Mouse (Mus musculus) splenic B cell, adult 2 months (primary cell): ENCODE measurements around the gene Naa60.
A peak's percentile ranks its signal among the peaks of the same experiment; 100 is the strongest.

Experiments
- DNase-seq: peaks from one replicate; pipeline ENCODE4 v3.0.0-alpha.2; 2011; ENCODE audit warnings: low read depth, low spot score
- H3K27me3 ChIP-seq: 2 replicates; pipeline ENCODE4 v1.6.1; 2012; ENCODE audit warnings: mild to moderate bottlenecking, low read length, moderate library complexity, mixed read lengths; ENCODE audit not compliant: control insufficient read depth, poor library complexity, insufficient read depth, severe bottlenecking
- H3K36me3 ChIP-seq: 2 replicates; pipeline ENCODE4 v1.6.1; 2012; ENCODE audit warnings: mild to moderate bottlenecking, low read length, moderate library complexity, mixed read lengths; ENCODE audit not compliant: control insufficient read depth, poor library complexity, insufficient read depth, severe bottlenecking

The Naa60 gene

GRCm38 (mm10) chr16:3855776-3856175 lies 16.4 kb upstream of the Naa60 start:
- no peaks in the 10 kb centered on the region for H3K27me3 ChIP-seq
- DNase-seq = no peak
- no peaks in the 10 kb centered on the region for H3K36me3 ChIP-seq

- no peaks in the 10 kb centered on the region for H3K27me3 ChIP-seq
- H3K36me3 ChIP-seq = peaks cover 2% of the 10 kb centered on the region; the same call in 1 of the 2 replicates
- no peak for DNase-seq
These were observed 12.9 kb upstream of the Naa60 start for GRCm38 (mm10) chr16:3859254-3859653.

DNA sequence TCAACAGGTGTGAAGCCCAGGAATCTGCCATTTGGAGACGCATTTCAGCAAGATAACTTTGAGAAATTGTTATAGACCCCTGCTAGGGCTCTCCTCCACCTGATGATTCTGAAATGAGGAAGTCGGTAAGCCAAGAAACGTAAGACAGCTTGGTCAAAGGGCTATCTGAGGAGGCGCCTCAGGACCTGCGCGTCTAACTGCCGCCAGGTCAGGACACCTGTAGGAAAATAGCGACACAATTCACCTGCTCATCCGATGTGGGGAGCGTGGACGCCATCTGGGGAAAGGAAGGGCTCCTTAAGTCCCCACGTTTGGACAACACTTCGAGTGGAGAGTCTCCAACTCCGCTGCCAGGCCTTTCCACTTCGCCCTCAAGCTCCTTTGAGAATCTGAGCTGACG lies 360 bp upstream of the Naa60 start:
- DNase-seq = no peak
- Histone ChIP-seq H3K36me3 (peaks cover 8% of the 10 kb centered on the region), H3K27me3 (no peaks in the 10 kb centered on the region)

- H3K36me3 ChIP-seq = no peaks in the 10 kb centered on the region; the same call in 1 of the 2 replicates
- H3K27me3 ChIP-seq = no peaks in the 10 kb centered on the region
- DNase-seq = no peak
These were observed 4.2 kb downstream of the Naa60 start for GRCm38 (mm10) chr16:3876346-3876745.

GRCm38 (mm10) chr16:3884201-3885064 lies 12.3 kb downstream of the Naa60 start, which contains the start of the genes Zfp597 and Gm20695:
Gene Zfp597 (minus strand): TSS chr16:3884561.
Gene Gm20695 (plus strand): TSS chr16:3884648.
- peak; percentile 94 for DNase-seq
- no peaks in the 10 kb centered on the region for H3K36me3 ChIP-seq
- H3K27me3 ChIP-seq = no peaks in the 10 kb centered on the region

GRCm38 (mm10) chr16:3885065-3885670 lies 13.0 kb downstream of the Naa60 start:
- H3K36me3 ChIP-seq = no peaks in the 10 kb centered on the region
- DNase-seq = peak; percentile 13
- H3K27me3 ChIP-seq = no peaks in the 10 kb centered on the region

GRCm38 (mm10) chr16:3891621-3892295 lies 19.6 kb downstream of the Naa60 start:
- no peak for DNase-seq
- Histone ChIP-seq H3K27me3 (no peaks in the 10 kb centered on the region), H3K36me3 (no peaks in the 10 kb centered on the region; the same call in 1 of the 2 replicates)

DNA sequence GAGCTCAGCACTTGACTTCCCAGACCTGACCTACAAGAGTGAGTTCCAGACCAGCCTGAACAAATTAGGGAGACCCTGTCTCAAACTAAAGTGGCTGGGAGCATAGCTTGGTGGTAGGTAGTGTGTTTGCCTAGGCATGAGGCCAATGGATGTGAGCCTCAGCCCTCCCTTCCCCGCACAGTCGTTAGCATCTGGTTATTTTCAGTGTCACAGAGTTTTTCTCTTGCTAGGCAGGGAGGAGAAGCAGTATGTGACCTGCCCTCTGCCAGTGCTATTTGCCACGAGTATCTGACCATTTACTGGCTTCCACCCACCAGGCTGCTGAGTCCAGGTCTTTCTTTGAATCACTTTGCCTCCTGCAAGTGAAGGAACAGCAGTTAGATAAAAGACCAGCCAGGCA lies 21.6 kb downstream of the Naa60 start:
- Histone ChIP-seq H3K27me3 (no peaks in the 10 kb centered on the region), H3K36me3 (peaks cover 2% of the 10 kb centered on the region; the same call in 1 of the 2 replicates)
- no peak for DNase-seq

DNA sequence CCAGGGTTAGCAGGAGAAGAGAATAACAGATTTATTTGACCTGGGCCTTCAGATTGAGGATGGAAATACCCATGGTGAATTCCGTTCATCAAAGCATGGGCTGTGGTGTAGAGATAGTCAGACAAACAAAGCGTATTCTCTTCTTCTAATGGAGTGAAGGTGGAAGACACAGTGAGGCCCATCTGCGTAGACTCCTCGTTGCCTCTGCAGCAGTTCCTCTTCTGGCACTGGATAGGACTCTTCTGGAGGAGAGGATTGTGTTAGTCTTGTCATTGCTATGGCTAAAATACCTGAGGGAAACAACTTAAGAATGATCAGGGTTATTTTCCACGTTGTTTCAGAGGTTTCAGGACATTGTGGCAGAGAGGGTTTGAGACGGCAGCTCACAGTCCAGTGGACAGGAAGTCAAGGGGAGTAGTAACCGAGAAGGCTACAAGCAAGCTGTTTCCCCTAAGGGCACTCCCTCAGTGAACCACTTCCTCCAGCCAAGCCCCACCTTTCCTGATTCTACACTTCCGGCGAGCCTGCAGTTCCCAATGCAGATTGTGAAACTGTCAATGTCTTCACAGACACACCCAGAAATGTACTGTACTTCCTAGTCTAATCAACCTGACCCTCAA lies 23.1 kb downstream of the Naa60 start:
- DNase-seq = peak; percentile 79
- Histone ChIP-seq H3K27me3 (no peaks in the 10 kb centered on the region), H3K36me3 (peaks cover 2% of the 10 kb centered on the region; the same call in 1 of the 2 replicates)

DNA sequence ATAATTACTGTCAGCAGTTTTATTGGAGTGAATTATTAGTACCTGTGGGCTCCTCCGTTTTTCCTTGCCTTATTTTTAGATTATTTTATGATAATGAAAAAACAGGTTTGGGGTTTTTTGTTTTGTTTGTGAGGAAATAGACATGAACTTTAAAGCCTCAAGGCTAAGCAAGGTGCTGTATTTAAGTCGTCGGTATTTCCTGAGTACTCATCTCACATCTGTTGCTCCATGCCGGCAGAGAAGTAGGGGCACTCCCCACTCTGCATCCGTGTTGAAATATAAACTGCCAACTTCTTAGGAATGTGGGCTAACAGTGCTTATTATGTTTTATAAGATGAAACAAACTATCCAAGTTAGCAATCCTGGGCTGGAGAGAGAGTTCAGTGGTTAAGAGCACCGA lies 23.9 kb downstream of the Naa60 start:
- DNase-seq = no peak
- H3K27me3 ChIP-seq = no peaks in the 10 kb centered on the region
- peaks cover 6% of the 10 kb centered on the region; the same call in 1 of the 2 replicates for H3K36me3 ChIP-seq

- no peaks in the 10 kb centered on the region for H3K27me3 ChIP-seq
- H3K36me3 ChIP-seq = peaks cover 6% of the 10 kb centered on the region; the same call in 1 of the 2 replicates
- no peak for DNase-seq
These were observed 24.4 kb downstream of the Naa60 start for GRCm38 (mm10) chr16:3896553-3896952.

DNA sequence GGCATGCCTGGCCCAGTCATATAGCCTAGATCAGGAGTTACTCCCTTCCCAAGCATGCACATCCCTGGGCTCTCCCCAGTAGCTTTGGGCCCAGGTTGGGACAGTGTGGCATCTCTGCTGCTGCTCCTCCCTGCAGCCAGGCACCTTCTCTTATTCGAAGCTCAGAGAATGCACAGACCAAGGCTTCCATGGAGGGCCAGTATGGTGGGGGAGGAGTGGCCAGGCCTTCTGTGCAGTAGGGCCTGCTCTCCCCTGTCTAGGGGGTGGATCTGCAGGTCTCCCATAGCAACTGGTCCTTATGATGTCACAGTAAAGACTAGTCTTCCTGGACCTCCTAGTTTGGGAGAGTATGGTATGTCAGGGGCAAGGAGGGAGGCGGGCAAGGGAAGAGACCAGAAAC lies 35.3 kb downstream of the Naa60 start:
- peaks cover 6% of the 10 kb centered on the region; the same call in 1 of the 2 replicates for H3K36me3 ChIP-seq
- H3K27me3 ChIP-seq = no peaks in the 10 kb centered on the region
- no peak for DNase-seq

DNA sequence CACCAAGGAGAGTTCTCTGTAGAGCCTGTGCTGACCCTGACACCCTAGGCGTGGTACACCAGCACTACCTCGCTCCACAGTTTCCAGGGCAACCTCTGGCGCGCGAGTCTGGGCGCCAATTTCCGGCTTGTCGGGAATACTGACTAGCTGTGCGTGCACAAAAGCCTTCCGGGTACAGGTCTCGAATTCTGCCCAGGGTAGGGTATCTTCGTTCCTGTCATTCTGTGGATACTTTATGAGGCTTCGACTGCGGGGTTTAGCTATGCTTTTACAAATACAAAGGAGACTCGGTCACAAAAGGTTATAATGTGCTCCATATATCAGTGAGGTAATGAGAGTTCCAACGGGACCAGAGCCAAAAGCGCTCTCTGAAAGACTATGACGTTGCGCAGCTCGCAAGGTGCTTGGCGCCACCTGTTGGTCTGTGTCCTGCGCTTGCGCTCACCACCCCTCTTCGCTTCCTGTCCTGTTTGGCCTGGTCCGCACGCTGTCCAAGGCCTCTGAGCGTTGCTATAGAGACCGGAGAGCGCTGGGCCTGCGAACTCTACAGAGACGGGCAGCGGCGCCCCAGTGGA lies 36.4 kb downstream of the Naa60 start, which contains the start of the genes 1700037C18Rik and Cluap1:
Gene 1700037C18Rik, minus strand, starts transcription at position 153 of the 575 bp plus-strand sequence.
Gene Cluap1, plus strand, starts transcription at position 265 of the 575 bp plus-strand sequence.
- DNase-seq = peak; percentile 93
- Histone ChIP-seq H3K27me3 (no peaks in the 10 kb centered on the region), H3K36me3 (peaks cover 2% of the 10 kb centered on the region; the same call in 1 of the 2 replicates)

GRCm38 (mm10) chr16:3909118-3909517 lies 36.9 kb downstream of the Naa60 start:
- Histone ChIP-seq H3K36me3 (peaks cover 2% of the 10 kb centered on the region; the same call in 1 of the 2 replicates), H3K27me3 (no peaks in the 10 kb centered on the region)
- no peak for DNase-seq
